Mouse (Mus musculus) bone marrow, adult 2 months (tissue): Measurements from ENCODE around the gene Rab26.

Experiments
- CTCF ChIP-seq: fragments of 200-500 bp; IDR thresholded peaks from 2 replicates; pipeline ENCODE4 v1.5.1; 2011; ENCODE audit warnings: low read length, control low read depth; ENCODE audit not compliant: control insufficient read depth, insufficient read depth
- POLR2A ChIP-seq: fragments of 200-500 bp; IDR thresholded peaks from 2 replicates; pipeline ENCODE4 v1.6.1; 2011; ENCODE audit warnings: low read depth, mild to moderate bottlenecking, control low read depth, low read length, borderline replicate concordance; ENCODE audit not compliant: control insufficient read depth

DNA sequence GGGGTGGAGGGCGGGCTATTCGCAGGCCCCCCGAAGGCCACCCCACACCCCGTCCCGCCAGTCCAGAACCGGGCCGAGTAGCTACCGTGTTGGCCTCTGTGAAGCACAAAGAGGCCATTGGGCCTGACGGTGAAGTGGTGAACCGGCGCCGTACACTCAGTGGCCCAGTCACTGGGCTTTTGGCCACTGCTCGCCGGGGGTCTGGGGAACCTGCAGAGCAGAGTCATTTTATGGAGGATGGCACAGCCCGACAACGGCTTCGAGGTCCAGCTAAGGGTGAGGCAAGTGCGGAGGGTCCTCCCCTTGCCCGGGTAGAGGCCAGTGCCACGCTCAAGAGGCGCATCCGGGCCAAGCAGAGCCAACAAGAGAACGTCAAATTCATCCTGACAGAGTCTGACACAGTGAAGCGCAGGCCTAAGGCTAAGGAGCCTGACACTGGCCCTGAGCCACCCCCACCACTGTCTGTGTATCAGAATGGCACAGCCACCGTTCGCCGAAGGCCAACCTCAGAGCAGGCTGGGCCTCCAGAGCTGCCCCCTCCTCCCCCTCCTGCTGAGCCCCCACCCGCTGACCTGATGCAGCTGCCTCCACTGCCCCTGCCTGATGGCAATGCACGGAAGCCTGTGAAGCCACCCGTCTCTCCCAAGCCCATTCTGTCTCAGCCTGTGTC is 28.6 kb downstream of the Rab26 start:
- TF ChIP-seq POLR2A, result no peak
- no peak for TF ChIP-seq CTCF
